Mouse (Mus musculus) intestine, embryonic 15.5 days (tissue): ENCODE measurements around the gene Itgbl1. TPM values are rescaled to one million over a fixed set of nuclear protein-coding genes. Genes with fewer than 3 reads are reported as not detected.
"Not testable (repeated sequence)": the region's sequence is repeated elsewhere in the genome, so short reads cannot be mapped to it uniquely, and the experiment has no call there.

Experiments used
- ATAC-seq: fragments of 200-750 bp; cut with Nextera tagmentation; 2 replicates; pipeline ENCODE4 v1.8.0; 2017; ENCODE audit warnings: moderate TSS enrichment, moderate library complexity
- H3K27ac ChIP-seq: fragments of 300-500 bp; sonication (generic); 2 replicates; pipeline ENCODE4 v1.5.1; 2015; ENCODE audit warnings: mild to moderate bottlenecking, inconsistent platforms
- H3K27me3 ChIP-seq: fragments of 300-500 bp; sonication (generic); replicated peaks from 2 replicates; pipeline ENCODE4 v1.6.1; 2015; ENCODE audit warnings: inconsistent platforms
- H3K36me3 ChIP-seq: fragments of 300-500 bp; sonication (generic); 2 replicates; pipeline ENCODE4 v1.6.1; 2015; ENCODE audit warnings: inconsistent platforms
- H3K4me1 ChIP-seq: fragments of 300-500 bp; sonication (generic); replicated peaks from 2 replicates; pipeline ENCODE4 v1.6.1; 2015; ENCODE audit warnings: inconsistent platforms
- H3K4me2 ChIP-seq: fragments of 300-500 bp; sonication (generic); replicated peaks from 2 replicates; pipeline ENCODE4 v1.6.1; 2015; ENCODE audit warnings: mild to moderate bottlenecking, inconsistent platforms
- H3K4me3 ChIP-seq: fragments of 300-500 bp; sonication (generic); replicated peaks from 2 replicates; pipeline ENCODE4 v1.5.1; 2015; ENCODE audit warnings: inconsistent platforms
- H3K9ac ChIP-seq: fragments of 300-500 bp; sonication (generic); 2 replicates; pipeline ENCODE4 v1.6.1; 2015; ENCODE audit warnings: inconsistent platforms
- H3K9me3 ChIP-seq: fragments of 300-500 bp; sonication (generic); 2 replicates; pipeline ENCODE4 v1.6.1; 2016; ENCODE audit warnings: inconsistent platforms
- WGBS: fragments of 180-500 bp; shearing (Covaris S2); methylation state at CpG from one replicate; pipeline ENCODE4 v1.1.7; 2015; 5-methylcytosine and 5-hydroxymethylcytosine counted together
- polyA plus RNA-seq: library from polyadenylated mRNA; unstranded; fragments of >200 nt; fragmentation: Nextera tagmentation; extraction: Ambion mirVana; gene quantifications from 2 replicates; pipeline ENCODE4 v1.2.1, GENCODE M21; 2015

Gene Itgbl1
- 0.19 and 0.27 TPM in 2 replicates for polyA plus RNA-seq

DNA sequence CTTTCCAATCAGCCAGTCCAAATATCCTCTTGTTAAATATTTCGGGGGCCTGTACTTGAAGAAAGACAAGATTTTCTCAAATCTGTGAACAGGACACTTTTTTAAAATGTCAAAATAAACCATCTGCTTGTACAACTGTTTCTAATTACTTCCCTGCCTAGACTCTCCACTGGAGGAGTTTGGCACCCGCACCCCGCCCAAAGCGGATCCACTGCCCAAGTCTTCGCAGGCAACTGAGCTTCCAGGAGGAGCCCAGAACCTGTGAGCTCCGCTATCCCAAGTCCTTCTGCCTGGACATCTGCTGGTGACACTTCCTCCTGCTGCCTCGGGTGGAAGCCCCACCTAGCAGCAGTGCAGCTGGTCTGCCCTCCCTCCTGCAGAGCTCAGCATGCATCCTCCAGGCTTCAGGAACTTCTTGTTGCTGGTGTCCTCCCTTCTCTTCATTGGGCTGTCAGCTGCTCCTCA, at the start of gene Itgbl1:
TSS of gene Itgbl1 (plus strand) at position 51 of the 465 bp plus-strand sequence.
- H3K4me1 ChIP-seq: peaks cover 4% of the 10 kb centered on the region; the same call in 1 of the 2 replicates
- H3K9ac ChIP-seq: no peak within 1 kb of the TSS
- no peak within 1 kb of the TSS for H3K27ac ChIP-seq
- H3K36me3 ChIP-seq: no peaks in the 10 kb centered on the region
- H3K9me3 ChIP-seq: no peaks in the 10 kb centered on the region
- H3K4me2 ChIP-seq: no peak within 1 kb of the TSS
- 38% methylated on average over 7 of the region's 7 CpGs for WGBS
- no peaks in the 10 kb centered on the region for H3K27me3 ChIP-seq
- ATAC-seq: no peak
- H3K4me3 ChIP-seq: no peak within 1 kb of the TSS

DNA sequence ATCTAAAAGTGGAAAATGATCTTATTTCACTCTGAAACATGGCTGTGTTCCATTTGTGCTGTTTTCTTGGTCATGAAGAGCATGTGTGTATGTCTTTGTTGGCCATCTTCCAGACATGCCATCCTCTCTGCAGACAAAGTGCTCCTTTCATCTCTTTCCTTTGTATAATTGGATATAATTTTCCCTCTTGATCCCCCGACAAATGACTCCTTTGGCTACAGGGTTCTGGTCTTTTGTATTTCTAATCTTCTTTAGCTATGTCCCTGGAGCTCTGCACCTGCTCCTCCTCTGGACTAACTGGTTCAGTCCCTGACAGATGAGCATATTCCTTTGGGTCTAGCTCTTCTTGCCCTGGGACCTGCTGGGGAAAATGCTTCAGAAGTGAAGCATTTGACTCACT, 36.8 kb upstream of the Itgbl1 start:
- Histone ChIP-seq H3K27ac (no peak overlapping the region), H3K9ac (no peak overlapping the region), H3K27me3 (peaks cover 13% of the 10 kb centered on the region), H3K9me3 (no peaks in the 10 kb centered on the region), H3K4me3 (no peak overlapping the region), H3K4me1 (no peaks in the 10 kb centered on the region; the same call in 1 of the 2 replicates), H3K36me3 (no peaks in the 10 kb centered on the region), H3K4me2 (no peak overlapping the region)
- no peak; the same call in 1 of the 2 replicates for ATAC-seq
- WGBS: 72% methylated on average over 1 of the region's 1 CpGs

DNA sequence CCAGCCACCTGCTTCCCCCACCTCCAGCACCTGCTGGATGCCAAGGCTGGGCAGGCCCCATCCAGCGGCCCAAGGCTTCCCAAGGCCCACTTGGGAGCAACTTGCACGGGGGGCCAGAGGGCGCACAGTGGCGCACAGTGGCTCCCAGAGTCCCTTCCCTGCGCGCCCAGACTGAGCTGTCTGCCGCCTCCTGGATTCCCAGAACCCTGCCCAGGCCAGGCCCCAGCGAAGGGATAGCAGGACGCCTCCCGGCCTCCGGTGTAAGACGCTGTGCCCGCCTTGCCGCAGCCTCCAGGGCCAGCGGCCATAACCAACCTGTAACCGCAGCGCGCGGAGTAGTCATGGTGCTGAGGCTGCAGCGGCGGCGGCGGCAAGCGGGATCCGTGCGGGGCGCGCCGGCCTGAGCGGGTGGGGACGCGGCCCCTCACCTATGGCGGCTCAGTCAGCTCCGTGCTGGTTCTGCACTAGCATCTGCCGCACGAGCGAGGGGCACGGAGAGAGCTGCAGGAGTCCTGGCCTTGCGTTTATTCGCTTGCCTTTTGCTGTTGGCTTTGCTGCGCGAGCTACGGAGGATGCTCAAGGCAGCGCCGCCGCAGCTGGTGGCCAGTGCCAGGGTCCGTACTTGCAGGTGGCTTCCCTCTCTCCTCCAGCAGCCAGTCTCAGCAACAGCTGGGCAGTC, 33.1 kb upstream of the Itgbl1 start, which contains the start of gene Nalcn:
TSS of gene Nalcn (minus strand) at position 644 of the 679 bp plus-strand sequence.
- Histone ChIP-seq H3K9me3 (no peaks in the 10 kb centered on the region), H3K9ac (peak within 1 kb of the TSS; percentile 21; the same call in 1 of the 2 replicates), H3K4me2 (peak within 1 kb of the TSS; percentile 86), H3K4me3 (peak within 1 kb of the TSS; percentile 45), H3K27ac (no peak within 1 kb of the TSS; the same call in 1 of the 2 replicates), H3K27me3 (peaks cover 13% of the 10 kb centered on the region), H3K4me1 (no peaks in the 10 kb centered on the region; the same call in 1 of the 2 replicates), H3K36me3 (no peaks in the 10 kb centered on the region)
- peak; percentile 82 for ATAC-seq
- 2% methylated on average over 47 of the region's 47 CpGs for WGBS

GRCm38 (mm10) chr14:123627180-123627562, 32.6 kb upstream of the Itgbl1 start:
- Histone ChIP-seq H3K4me3 (peak overlapping the region; percentile 45), H3K4me1 (no peaks in the 10 kb centered on the region; the same call in 1 of the 2 replicates), H3K36me3 (no peaks in the 10 kb centered on the region), H3K27me3 (peaks cover 13% of the 10 kb centered on the region), H3K4me2 (peak overlapping the region; percentile 86), H3K9me3 (no peaks in the 10 kb centered on the region), H3K27ac (no peak overlapping the region), H3K9ac (no peak overlapping the region)
- 63% methylated on average over 3 of the region's 3 CpGs for WGBS
- ATAC-seq: no peak

- no peaks in the 10 kb centered on the region for H3K9me3 ChIP-seq
- H3K36me3 ChIP-seq: no peaks in the 10 kb centered on the region
- peaks cover 4% of the 10 kb centered on the region; the same call in 1 of the 2 replicates for H3K4me1 ChIP-seq
- WGBS: 31% methylated on average over 20 of the region's 20 CpGs
- peak; percentile 80 for ATAC-seq
- H3K27me3 ChIP-seq: no peaks in the 10 kb centered on the region
- H3K9ac ChIP-seq: no peak overlapping the region
- H3K4me2 ChIP-seq: 0 out of 2 replicates have a peak overlapping the region, but pooled peaks have one; percentile 6
- no peak overlapping the region for H3K27ac ChIP-seq
- H3K4me3 ChIP-seq: no peak overlapping the region
Observed at GRCm38 (mm10) chr14:123661091-123661491, 1.3 kb downstream of the Itgbl1 start.

DNA sequence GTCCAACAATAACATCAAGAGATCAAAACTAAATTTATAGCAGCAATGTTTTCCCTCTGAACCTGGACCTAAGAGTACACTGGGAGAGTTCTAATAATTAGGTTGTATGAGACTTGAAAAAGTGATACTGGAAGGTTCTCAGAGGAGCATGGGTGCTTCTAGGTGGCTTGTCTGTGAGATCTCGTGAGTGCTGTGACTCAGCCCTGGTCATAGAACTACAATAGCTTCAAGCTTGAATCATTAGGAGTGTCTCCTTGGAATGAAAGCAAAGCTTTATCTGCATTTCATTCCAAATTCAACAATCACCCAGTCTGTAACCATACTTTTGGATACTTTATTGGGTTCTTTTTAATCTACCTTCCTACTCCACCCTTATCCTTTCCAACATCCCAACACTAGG, 2.6 kb downstream of the Itgbl1 start:
- no peak overlapping the region for H3K27ac ChIP-seq
- no peak for ATAC-seq
- 72% methylated on average over 1 of the region's 1 CpGs for WGBS

GRCm38 (mm10) chr14:123663206-123663605, 3.4 kb downstream of the Itgbl1 start:
- H3K4me3 ChIP-seq: no peak overlapping the region
- no peaks in the 10 kb centered on the region for H3K27me3 ChIP-seq
- ATAC-seq: no peak
- no peaks in the 10 kb centered on the region for H3K9me3 ChIP-seq
- H3K36me3 ChIP-seq: no peaks in the 10 kb centered on the region
- no peak overlapping the region for H3K4me2 ChIP-seq
- H3K27ac ChIP-seq: no peak overlapping the region
- no peak overlapping the region for H3K9ac ChIP-seq
- H3K4me1 ChIP-seq: peaks cover 4% of the 10 kb centered on the region; the same call in 1 of the 2 replicates

More for the DNA sequence above, 2.6 kb downstream of the Itgbl1 start:
- Histone ChIP-seq H3K27me3 (no peaks in the 10 kb centered on the region), H3K9ac (no peak overlapping the region), H3K4me3 (no peak overlapping the region), H3K9me3 (no peaks in the 10 kb centered on the region), H3K4me1 (peaks cover 4% of the 10 kb centered on the region; the same call in 1 of the 2 replicates), H3K36me3 (no peaks in the 10 kb centered on the region), H3K4me2 (no peak overlapping the region)

DNA sequence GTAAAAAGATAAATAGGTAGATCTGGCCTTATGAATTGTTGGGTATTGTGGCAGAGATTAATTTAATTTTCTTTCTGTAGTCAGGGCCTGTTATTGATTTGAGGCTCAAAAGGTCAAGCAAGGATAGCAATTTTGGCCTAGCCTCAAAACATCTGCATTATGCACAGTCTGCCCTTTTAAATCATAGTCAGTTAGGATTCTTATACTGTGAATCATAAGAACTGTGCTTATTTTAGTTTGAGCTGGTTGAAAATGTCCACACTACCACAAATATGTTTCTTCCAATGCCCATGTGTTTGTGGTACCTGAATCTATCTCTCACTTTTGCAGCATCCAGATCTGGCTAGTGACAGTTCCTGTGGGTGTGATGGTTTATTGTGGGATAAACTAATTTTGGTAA, 4.7 kb downstream of the Itgbl1 start:
- Histone ChIP-seq H3K27me3 (no peaks in the 10 kb centered on the region), H3K9me3 (no peaks in the 10 kb centered on the region), H3K9ac (no peak overlapping the region), H3K36me3 (no peaks in the 10 kb centered on the region), H3K4me3 (no peak overlapping the region), H3K4me2 (no peak overlapping the region), H3K4me1 (peaks cover 4% of the 10 kb centered on the region; the same call in 1 of the 2 replicates), H3K27ac (no peak overlapping the region)
- no peak for ATAC-seq

- H3K9ac ChIP-seq, H3K36me3 ChIP-seq, H3K9me3 ChIP-seq, H3K27ac ChIP-seq, H3K27me3 ChIP-seq, H3K4me3 ChIP-seq, H3K4me2 ChIP-seq, H3K4me1 ChIP-seq, ATAC-seq: not testable (repeated sequence)
- WGBS: 74% methylated on average over 21 of the region's 21 CpGs
Observed at GRCm38 (mm10) chr14:123671076-123671475, 11.3 kb downstream of the Itgbl1 start.

DNA sequence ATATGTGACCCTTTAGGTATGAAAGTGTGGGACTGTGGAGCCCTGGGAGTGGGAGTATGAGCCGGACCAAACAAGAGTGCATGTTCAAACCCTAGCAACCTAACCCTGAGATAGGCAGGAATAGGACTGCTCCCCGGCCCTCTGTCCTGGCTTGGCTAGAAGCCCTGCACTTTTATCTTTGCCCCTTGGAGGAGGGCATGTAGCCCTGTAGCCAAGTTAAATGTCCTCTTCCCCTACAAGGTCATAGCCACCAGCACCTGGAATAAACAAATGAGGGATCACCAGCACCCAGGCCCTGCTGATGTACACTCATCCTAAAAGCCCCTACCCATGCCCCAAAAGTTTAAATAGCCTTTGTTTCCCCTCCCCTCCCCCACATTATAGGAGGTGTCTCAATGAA, 18.3 kb downstream of the Itgbl1 start:
- Histone ChIP-seq H3K4me1 (no peaks in the 10 kb centered on the region), H3K4me2 (no peak overlapping the region), H3K36me3 (no peaks in the 10 kb centered on the region), H3K9me3 (no peaks in the 10 kb centered on the region), H3K27me3 (no peaks in the 10 kb centered on the region), H3K9ac (no peak overlapping the region), H3K27ac (no peak overlapping the region), H3K4me3 (no peak overlapping the region)
- 75% methylated on average over 2 of the region's 2 CpGs for WGBS
- no peak for ATAC-seq

DNA sequence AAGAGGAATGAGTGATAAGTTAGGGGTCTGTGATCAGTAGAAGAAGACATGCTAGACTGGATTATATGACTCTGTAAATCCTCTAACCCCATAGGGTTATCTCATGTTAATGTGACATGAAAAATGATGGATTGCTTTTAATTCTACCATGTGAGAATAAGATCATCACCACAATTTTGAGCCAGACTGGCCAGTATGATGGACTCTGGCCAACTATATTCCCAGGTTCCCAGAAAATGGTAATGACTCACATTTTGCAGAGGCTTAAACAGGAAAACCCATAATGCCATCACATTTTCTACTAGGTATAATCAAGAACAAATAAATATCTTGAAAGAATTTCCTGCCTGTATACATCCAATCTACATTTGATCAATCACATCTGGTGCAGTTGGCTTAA, 55.0 kb downstream of the Itgbl1 start:
- no peak for ATAC-seq
- Histone ChIP-seq H3K27me3 (no peaks in the 10 kb centered on the region), H3K4me3 (no peak overlapping the region), H3K4me2 (no peak overlapping the region), H3K9ac (no peak overlapping the region), H3K9me3 (no peaks in the 10 kb centered on the region), H3K27ac (no peak overlapping the region), H3K4me1 (no peaks in the 10 kb centered on the region), H3K36me3 (no peaks in the 10 kb centered on the region)

- no peak for ATAC-seq
- Histone ChIP-seq H3K9ac (no peak overlapping the region), H3K27me3 (no peaks in the 10 kb centered on the region), H3K36me3 (no peaks in the 10 kb centered on the region), H3K27ac (no peak overlapping the region), H3K4me2 (no peak overlapping the region), H3K4me1 (no peaks in the 10 kb centered on the region), H3K4me3 (no peak overlapping the region), H3K9me3 (no peaks in the 10 kb centered on the region)
- WGBS: 48% methylated on average over 1 of the region's 1 CpGs
Observed at GRCm38 (mm10) chr14:123742055-123742454, 82.3 kb downstream of the Itgbl1 start.

- Histone ChIP-seq H3K4me2 (no peak overlapping the region), H3K9me3 (no peaks in the 10 kb centered on the region), H3K9ac (no peak overlapping the region), H3K27ac (no peak overlapping the region), H3K27me3 (no peaks in the 10 kb centered on the region), H3K4me1 (no peaks in the 10 kb centered on the region), H3K4me3 (no peak overlapping the region), H3K36me3 (no peaks in the 10 kb centered on the region)
- ATAC-seq: no peak
- 60% methylated on average over 1 of the region's 1 CpGs for WGBS
Observed at GRCm38 (mm10) chr14:123751017-123751416, 91.2 kb downstream of the Itgbl1 start.
